Mouse (Mus musculus) liver, embryonic 14.5 days (tissue): ENCODE measurements at regions not wholly inside any gene's neighbourhood (a gene's known extent, or its start where the extent isn't known, plus 50 kb on each side); places are given as distances from the start of the nearest gene placed in this dataset.

ENCODE experiments used
- ATAC-seq: fragments of 200-750 bp; cut with Nextera tagmentation; 2 replicates; pipeline ENCODE4 v1.8.0; 2017; ENCODE audit warnings: moderate number of reproducible peaks, mild to moderate bottlenecking, moderate library complexity; ENCODE audit not compliant: insufficient read depth
- DNase-seq, 3 experiments: peaks; one replicate each; pipeline ENCODE4 v3.0.0-alpha.2; 2012 to 2013; ENCODE audit warnings: low read depth in 3 of 3, low spot score in 3 of 3
- H3K27ac ChIP-seq: fragments of 300-500 bp; sonication (generic); 2 replicates; pipeline ENCODE4 v1.5.1; 2014; ENCODE audit warnings: moderate library complexity, mild to moderate bottlenecking, control low read depth, inconsistent platforms
- H3K27me3 ChIP-seq: fragments of 300-500 bp; sonication (generic); 2 replicates; pipeline ENCODE4 v1.6.1; 2014; ENCODE audit warnings: mild to moderate bottlenecking, low read length, moderate library complexity; ENCODE audit not compliant: control insufficient read depth, insufficient read depth
- H3K36me3 ChIP-seq: fragments of 300-500 bp; sonication (generic); replicated peaks from 2 replicates; pipeline ENCODE4 v1.6.1; 2014; ENCODE audit warnings: low read depth; ENCODE audit not compliant: control insufficient read depth, insufficient read depth
- H3K4me1 ChIP-seq, 2 experiments: fragments of 200-500 bp in 1 of 2; fragments of 300-500 bp in 1 of 2; sonication (generic) in 1 of 2; replicated peaks; 2 replicates each; pipeline ENCODE4 v1.6.1; 2012 to 2014; ENCODE audit warnings: antibody characterized with exemption in 1 of 2, inconsistent platforms in 1 of 2, low read length in 1 of 2; ENCODE audit not compliant: control insufficient read depth in 2 of 2, insufficient read depth in 2 of 2
- H3K4me2 ChIP-seq: fragments of 300-500 bp; sonication (generic); 2 replicates; pipeline ENCODE4 v1.6.1; 2014; ENCODE audit warnings: low read depth, mild to moderate bottlenecking, control low read depth, moderate library complexity
- H3K4me3 ChIP-seq, 2 experiments: fragments of 200-500 bp in 1 of 2; fragments of 300-500 bp in 1 of 2; sonication (generic) in 1 of 2; 2 replicates each; pipeline ENCODE4 v1.5.1; 2012 to 2014; ENCODE audit warnings: low read depth in 2 of 2, low read length in 2 of 2, mild to moderate bottlenecking in 2 of 2, control low read depth in 1 of 2, inconsistent platforms in 1 of 2, moderate library complexity in 1 of 2; ENCODE audit not compliant: insufficient read depth in 1 of 2
- H3K9ac ChIP-seq: fragments of 300-500 bp; sonication (generic); replicated peaks from 2 replicates; pipeline ENCODE4 v1.6.1; 2014; ENCODE audit warnings: mild to moderate bottlenecking, control low read depth, moderate library complexity
- H3K9me3 ChIP-seq: fragments of 300-500 bp; sonication (generic); 2 replicates; pipeline ENCODE4 v1.6.1; 2016; ENCODE audit warnings: low read length, mixed read lengths; ENCODE audit not compliant: control insufficient read depth
- CTCF ChIP-seq: IDR thresholded peaks from 2 replicates; pipeline ENCODE4 v1.5.1; 2016; ENCODE audit warnings: antibody characterized with exemption, low read depth, control low read depth
- EP300 ChIP-seq: IDR thresholded peaks from 2 replicates; pipeline ENCODE4 v1.6.1; 2016; ENCODE audit warnings: antibody characterized with exemption, low read depth
- WGBS: fragments of 180-500 bp; shearing (Covaris S2); extraction: QIAGEN DNeasy Blood & Tissue Kit; methylation state at CpG from one replicate; pipeline ENCODE4 v1.1.7; 2014; ENCODE audit not compliant: insufficient replicate concordance; 5-methylcytosine and 5-hydroxymethylcytosine counted together

GRCm38 (mm10) chr14:25200656-25201179 lies 258.3 kb upstream of the Zmiz1 start:
- 58% methylated on average over 4 of the region's 4 CpGs for WGBS
- no peaks in the 10 kb centered on the region for H3K9me3 ChIP-seq
- ATAC-seq (no peak), DNase-seq (no peak)
- H3K27me3 ChIP-seq, result no peaks in the 10 kb centered on the region
- H3K4me2 ChIP-seq, result no peak overlapping the region
- H3K27ac ChIP-seq, result no peak overlapping the region
- no peak overlapping the region for H3K9ac ChIP-seq
- peaks cover 0 to 3% of the 10 kb centered on the region in 2 experiments; a peak in 1 of 4 replicates for H3K4me1 ChIP-seq
- H3K36me3 ChIP-seq, result no peaks in the 10 kb centered on the region
- TF ChIP-seq EP300 (no peak), CTCF (no peak)
- H3K4me3 ChIP-seq, result no peak overlapping the region

GRCm38 (mm10) chr14:25202312-25202711 lies 256.7 kb upstream of the Zmiz1 start:
- H3K27me3 ChIP-seq, result no peaks in the 10 kb centered on the region
- DNase-seq (no peak), ATAC-seq (no peak)
- H3K27ac ChIP-seq, result no peak overlapping the region
- H3K36me3 ChIP-seq, result no peaks in the 10 kb centered on the region
- H3K4me1 ChIP-seq, result peaks cover 0 to 2% of the 10 kb centered on the region in 2 experiments; a peak in 2 of 4 replicates
- no peaks in the 10 kb centered on the region for H3K9me3 ChIP-seq
- TF ChIP-seq EP300 (no peak), CTCF (peak; percentile 16; the same call in 1 of the 2 replicates)
- no peak overlapping the region for H3K4me3 ChIP-seq
- H3K9ac ChIP-seq, result no peak overlapping the region
- WGBS, result 40% methylated on average over 2 of the region's 2 CpGs
- H3K4me2 ChIP-seq, result no peak overlapping the region

DNA sequence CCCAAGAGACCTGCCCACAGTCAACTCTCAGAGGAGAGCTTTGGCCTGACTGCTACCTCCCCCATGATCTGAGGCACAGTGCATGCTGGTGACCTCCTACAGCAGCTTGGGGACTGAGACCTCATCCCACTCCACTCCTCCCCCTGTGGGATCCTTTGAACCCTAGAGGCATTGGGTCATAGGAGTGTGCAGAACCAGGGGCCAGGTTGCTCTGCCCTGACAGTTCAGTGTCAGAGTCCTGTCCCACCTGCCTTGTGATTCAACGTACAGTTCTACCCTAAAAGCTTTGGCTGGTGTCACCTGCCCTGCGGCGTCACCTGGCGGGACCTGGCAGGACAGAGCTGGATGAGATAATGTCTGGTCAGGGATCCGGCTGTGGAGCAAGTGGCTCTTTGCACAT lies 254.9 kb upstream of the Zmiz1 start:
- H3K9me3 ChIP-seq, result no peaks in the 10 kb centered on the region
- 80% methylated on average over 5 of the region's 5 CpGs for WGBS
- H3K4me2 ChIP-seq, result no peak overlapping the region
- H3K4me3 ChIP-seq, result no peak overlapping the region
- H3K27ac ChIP-seq, result no peak overlapping the region
- no peaks in the 10 kb centered on the region for H3K36me3 ChIP-seq
- peaks cover 0 to 9% of the 10 kb centered on the region in 2 experiments; a peak in 2 of 4 replicates for H3K4me1 ChIP-seq
- no peak for DNase-seq
- H3K27me3 ChIP-seq, result no peaks in the 10 kb centered on the region
- no peak overlapping the region for H3K9ac ChIP-seq
- TF ChIP-seq CTCF, result no peak
- no peak for TF ChIP-seq EP300
- no peak for ATAC-seq

GRCm38 (mm10) chr14:25206855-25207254 lies 252.1 kb upstream of the Zmiz1 start:
- Histone ChIP-seq H3K27me3 (no peaks in the 10 kb centered on the region), H3K4me2 (no peak overlapping the region), H3K36me3 (no peaks in the 10 kb centered on the region), H3K4me1 (peaks cover 0 to 9% of the 10 kb centered on the region in 2 experiments; a peak in 2 of 4 replicates), H3K9me3 (no peaks in the 10 kb centered on the region), H3K9ac (no peak overlapping the region), H3K4me3 (no peak overlapping the region), H3K27ac (no peak overlapping the region)
- TF ChIP-seq EP300, result no peak
- TF ChIP-seq CTCF, result no peak
- 65% methylated on average over 4 of the region's 4 CpGs for WGBS
- DNase-seq (no peak), ATAC-seq (no peak)

GRCm38 (mm10) chr14:25207422-25207821 lies 251.6 kb upstream of the Zmiz1 start:
- Histone ChIP-seq H3K27ac (no peak overlapping the region), H3K9ac (no peak overlapping the region), H3K4me1 (peaks cover 0 to 9% of the 10 kb centered on the region in 2 experiments; a peak in 2 of 4 replicates), H3K27me3 (no peaks in the 10 kb centered on the region), H3K9me3 (no peaks in the 10 kb centered on the region), H3K4me3 (no peak overlapping the region), H3K4me2 (no peak overlapping the region), H3K36me3 (no peaks in the 10 kb centered on the region)
- ATAC-seq, result no peak
- no peak for DNase-seq
- 66% methylated on average over 5 of the region's 5 CpGs for WGBS
- TF ChIP-seq EP300, result no peak
- TF ChIP-seq CTCF, result no peak
